Mouse (Mus musculus): Measurements from ENCODE around the gene Greb1.

DNA sequence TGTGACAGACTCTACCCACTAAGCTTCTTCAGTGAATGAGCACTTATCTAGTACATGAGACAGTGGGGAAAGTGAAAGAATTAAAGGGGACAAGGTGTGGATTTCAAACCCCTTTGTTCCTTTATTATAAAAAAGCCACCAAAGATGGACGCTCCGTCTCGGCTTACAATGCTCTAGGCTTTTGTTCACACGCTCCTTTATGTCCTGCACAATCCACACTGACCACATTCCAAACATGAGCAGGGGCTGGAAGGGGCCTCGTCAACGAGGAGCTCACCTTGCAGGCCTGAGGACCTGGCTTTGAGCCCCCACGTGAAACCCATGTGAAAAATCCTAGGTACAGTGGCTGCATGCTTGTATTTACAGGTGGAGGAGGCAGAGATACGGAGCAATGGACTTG is 156.0 kb downstream of the Greb1 start:
- no peak for TF ChIP-seq POLR2A (IDR thresholded peaks at IDR 0.05; ENCODE audit: control insufficient read depth, low read depth, low read length)
- no peak for TF ChIP-seq CTCF (IDR thresholded peaks at IDR 0.05; ENCODE audit: control insufficient read depth, insufficient read depth, insufficient replicate concordance, low read depth, low read length)

Data from testis, adult 2 months (tissue).